Mouse (Mus musculus) forebrain, embryonic 12.5 days (tissue): ENCODE data around the gene Asprv1. TPM values are rescaled to one million over a fixed set of nuclear protein-coding genes. Genes with fewer than 3 reads are reported as not detected.

Experiments used
- ATAC-seq: fragments of 200-750 bp; cut with Nextera tagmentation; 2 replicates; pipeline ENCODE4 v1.8.0; 2017; ENCODE audit warnings: moderate TSS enrichment; ENCODE audit not compliant: low FRiP score
- H3K27ac ChIP-seq: fragments of 300-500 bp; sonication (generic); 2 replicates; pipeline ENCODE4 v1.5.1; 2016; ENCODE audit warnings: mild to moderate bottlenecking
- H3K27me3 ChIP-seq: fragments of 300-500 bp; sonication (generic); 2 replicates; pipeline ENCODE4 v1.6.1; 2016; ENCODE audit warnings: mild to moderate bottlenecking
- H3K36me3 ChIP-seq: fragments of 300-500 bp; sonication (generic); replicated peaks from 2 replicates; pipeline ENCODE4 v1.6.1; 2016; ENCODE audit warnings: mild to moderate bottlenecking
- H3K4me1 ChIP-seq: fragments of 300-500 bp; sonication (generic); 2 replicates; pipeline ENCODE4 v1.6.1; 2016
- H3K4me2 ChIP-seq: fragments of 300-500 bp; sonication (generic); 2 replicates; pipeline ENCODE4 v1.6.1; 2016; ENCODE audit warnings: mild to moderate bottlenecking, moderate library complexity
- H3K4me3 ChIP-seq: fragments of 300-500 bp; sonication (generic); replicated peaks from 2 replicates; pipeline ENCODE4 v1.5.1; 2016; ENCODE audit warnings: mild to moderate bottlenecking
- H3K9ac ChIP-seq: fragments of 300-500 bp; sonication (generic); 2 replicates; pipeline ENCODE4 v1.6.1; 2016; ENCODE audit warnings: mild to moderate bottlenecking
- H3K9me3 ChIP-seq: fragments of 300-500 bp; sonication (generic); 2 replicates; pipeline ENCODE4 v1.6.1; 2016
- whole genome bisulfite sequencing: fragments of 180-500 bp; shearing (Covaris S2); methylation state at CpG from one replicate; pipeline ENCODE4 v1.1.7; 2016; 5-methylcytosine and 5-hydroxymethylcytosine counted together
- polyA plus RNA-seq: library from polyadenylated mRNA; unstranded; fragments of >200 nt; fragmentation: Nextera tagmentation; extraction: Ambion mirVana; gene quantifications from 2 replicates; pipeline ENCODE4 v1.2.1, GENCODE M21; 2016

The Asprv1 gene
- polyA plus RNA-seq, 1 experiment from 2014 or later, result 0.52 TPM

DNA sequence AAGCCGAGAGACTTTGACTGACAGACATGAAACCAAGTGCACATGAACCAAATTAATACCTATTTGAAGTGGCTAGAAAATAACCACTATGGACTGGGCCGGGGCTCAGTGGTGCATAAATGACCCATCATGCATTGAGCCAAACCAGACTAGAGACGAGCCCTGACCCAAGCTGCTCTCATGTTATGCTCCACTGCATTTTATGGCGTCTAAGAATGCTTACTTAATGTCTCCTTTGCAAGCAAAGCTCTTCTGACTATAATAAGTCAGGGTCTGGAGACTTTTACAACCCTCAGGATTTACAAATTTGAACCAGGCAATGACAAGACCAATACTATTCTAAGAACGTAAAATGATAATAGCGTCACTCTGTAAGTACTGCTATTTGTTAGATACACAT lies 50.4 kb downstream of the Asprv1 start:
- Histone ChIP-seq H3K9ac (no peak overlapping the region), H3K36me3 (peaks cover 88% of the 10 kb centered on the region), H3K27ac (no peak overlapping the region), H3K4me3 (no peak overlapping the region), H3K4me2 (no peak overlapping the region), H3K9me3 (no peaks in the 10 kb centered on the region), H3K4me1 (peaks cover 3% of the 10 kb centered on the region; the same call in 1 of the 2 replicates), H3K27me3 (no peaks in the 10 kb centered on the region)
- no peak for ATAC-seq
- WGBS, result 86% methylated on average over 6 of the region's 6 CpGs

Other genes with a start within 250 kb of the Asprv1 start
- gene Pcyox1, start 231.0 kb upstream of the Asprv1 start, polyA plus RNA-seq, result 99.8 and 106 TPM in 2 replicates
- gene Tia1, start 223.9 kb upstream of the Asprv1 start, polyA plus RNA-seq, result 337 and 341 TPM in 2 replicates
- not detected in 2 replicates for gene Gm44790, start 201.5 kb upstream of the Asprv1 start, polyA plus RNA-seq
- 30.4 and 30.6 TPM in 2 replicates for gene C87436, start 189.8 kb upstream of the Asprv1 start, polyA plus RNA-seq
- 497 and 562 TPM in 2 replicates for gene Pcbp1, start 101.8 kb upstream of the Asprv1 start, polyA plus RNA-seq
- gene Mxd1, start 41.0 kb downstream of the Asprv1 start, polyA plus RNA-seq, result 23.8 and 26.8 TPM in 2 replicates
- 136 and 139 TPM in 2 replicates for gene Snrnp27, start 56.4 kb downstream of the Asprv1 start, polyA plus RNA-seq
- gene Gmcl1, start 105.2 kb downstream of the Asprv1 start, polyA plus RNA-seq, result 52.2 and 52.9 TPM in 2 replicates
- 4.1 and 6.1 TPM in 2 replicates for gene Anxa4, start 165.4 kb downstream of the Asprv1 start, polyA plus RNA-seq
- gene Aak1, start 221.4 kb downstream of the Asprv1 start, polyA plus RNA-seq, result 29.7 and 32.9 TPM in 2 replicates